In the genomic region with DNA sequence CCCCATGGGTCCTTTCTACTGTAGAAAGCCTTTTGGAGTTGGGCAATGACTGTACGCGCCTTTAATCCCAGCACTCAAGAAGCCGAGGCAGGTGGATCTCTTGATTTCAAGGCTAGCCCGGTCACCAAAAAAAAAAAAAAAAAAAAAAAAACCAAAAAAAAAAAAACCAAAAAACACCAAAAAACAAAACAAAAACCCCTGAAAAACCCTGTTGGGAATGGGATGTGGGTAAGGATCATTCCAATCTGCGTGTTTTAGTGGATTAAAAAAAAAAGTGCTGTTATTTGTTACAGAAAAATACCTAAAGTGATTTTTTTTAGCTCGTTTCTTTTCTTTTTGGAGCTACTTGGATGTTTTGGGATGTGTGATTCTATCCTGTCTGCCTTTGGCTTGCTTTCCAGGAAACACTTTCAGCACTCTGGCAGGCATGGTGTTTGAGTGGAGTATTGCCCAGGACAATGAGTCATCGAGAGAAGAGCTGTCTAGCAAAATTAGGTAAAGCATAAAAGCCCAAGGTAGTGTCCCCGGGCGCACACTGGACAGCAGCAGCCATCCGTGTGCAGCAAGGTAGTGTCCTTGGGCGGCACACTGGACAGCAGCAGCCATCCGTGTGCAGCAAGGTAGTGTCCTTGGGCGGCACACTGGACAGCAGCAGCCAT, we compare ENCODE assay signal across 8 mouse cellular contexts. TPM values are rescaled to one million over a fixed set of nuclear protein-coding genes. Genes with fewer than 3 reads are reported as not detected.
A peak's percentile ranks its signal among the peaks of the same experiment; 100 is the strongest.
DNase-seq lines count a peak whose midpoint lies in the region; ATAC-seq and TF ChIP-seq lines count a peak whose summit lies in the region.

No protein-coding gene starts in this region.

- H3K9me3 ChIP-seq in forebrain, postnatal 0 days (ENCODE audit: low read length), result no peaks in the 10 kb centered on the region
- no peaks in the 10 kb centered on the region for H3K9me3 ChIP-seq in forebrain, embryonic 10.5 days
- H3K9me3 ChIP-seq in hindbrain, embryonic 11.5 days (ENCODE audit: control insufficient read depth, low read length), result no peaks in the 10 kb centered on the region
- no peaks in the 10 kb centered on the region for H3K9me3 ChIP-seq in hindbrain, embryonic 12.5 days (replicated peaks)

- H3K36me3 ChIP-seq in forebrain, postnatal 0 days (ENCODE audit: insufficient read depth), result no peaks in the 10 kb centered on the region
- no peaks in the 10 kb centered on the region for H3K36me3 ChIP-seq in forebrain, embryonic 10.5 days (replicated peaks)
- no peaks in the 10 kb centered on the region for H3K36me3 ChIP-seq in hindbrain, embryonic 11.5 days (ENCODE audit: control insufficient read depth, insufficient read depth, low read length)
- H3K36me3 ChIP-seq in hindbrain, embryonic 12.5 days, result no peaks in the 10 kb centered on the region

- 87% methylated on average over 13 of the region's 13 CpGs for WGBS in forebrain, postnatal 0 days
- WGBS in forebrain, embryonic 10.5 days, result 95% methylated on average over 13 of the region's 13 CpGs
- WGBS in hindbrain, embryonic 11.5 days, result 92% methylated on average over 13 of the region's 13 CpGs
- WGBS in hindbrain, embryonic 12.5 days, result 91% methylated on average over 13 of the region's 13 CpGs

- no peaks in the 10 kb centered on the region for H3K27me3 ChIP-seq in forebrain, postnatal 0 days (ENCODE audit: insufficient read depth, low read length)
- H3K27me3 ChIP-seq in forebrain, embryonic 10.5 days (ENCODE audit: poor library complexity, severe bottlenecking), result no peaks in the 10 kb centered on the region
- H3K27me3 ChIP-seq in hindbrain, embryonic 11.5 days (ENCODE audit: control insufficient read depth, insufficient read depth, low read length), result no peaks in the 10 kb centered on the region
- H3K27me3 ChIP-seq in hindbrain, embryonic 12.5 days, result no peaks in the 10 kb centered on the region

- peak; percentile 41 for DNase-seq in forebrain, postnatal 0 days
- no peak for DNase-seq in forebrain, embryonic 10.5 days (ENCODE audit: extremely low spot score, low spot score)
- DNase-seq in Muller cell, postnatal 12 days (ENCODE audit: inconsistent ontology term), result peak; percentile 58
- DNase-seq in gastrocnemius, postnatal 10 days, result peak; percentile 29
- peak; percentile 48 for DNase-seq in lung, postnatal 10 days
- no peak for DNase-seq in spleen, adult 18-20 months
- no peak for DNase-seq in hindbrain, embryonic 11.5 days (ENCODE audit: low spot score)

- H3K4me3 ChIP-seq in forebrain, postnatal 0 days (ENCODE audit: low read depth, low read length), result no peak overlapping the region
- no peak overlapping the region for H3K4me3 ChIP-seq in forebrain, embryonic 10.5 days
- H3K4me3 ChIP-seq in hindbrain, embryonic 11.5 days (ENCODE audit: low read depth, low read length), result no peak overlapping the region
- no peak overlapping the region for H3K4me3 ChIP-seq in hindbrain, embryonic 12.5 days

- H3K9ac ChIP-seq in forebrain, postnatal 0 days, result no peak overlapping the region
- no peak overlapping the region for H3K9ac ChIP-seq in hindbrain, embryonic 11.5 days (ENCODE audit: low read depth, low read length)
- H3K9ac ChIP-seq in hindbrain, embryonic 12.5 days, result no peak overlapping the region

- no peak overlapping the region for H3K27ac ChIP-seq in forebrain, postnatal 0 days (ENCODE audit: low read depth, low read length)
- no peak overlapping the region for H3K27ac ChIP-seq in forebrain, embryonic 10.5 days
- H3K27ac ChIP-seq in hindbrain, embryonic 11.5 days (ENCODE audit: low read depth, low read length), result no peak overlapping the region
- no peak overlapping the region for H3K27ac ChIP-seq in hindbrain, embryonic 12.5 days

- no peak for ATAC-seq in forebrain, postnatal 0 days
- ATAC-seq in hindbrain, embryonic 11.5 days (ENCODE audit: low FRiP score), result no peak
- ATAC-seq in hindbrain, embryonic 12.5 days (ENCODE audit: low FRiP score), result no peak

- no peak for TF ChIP-seq CTCF in forebrain, postnatal 0 days (IDR thresholded peaks at IDR 0.05; ENCODE audit: low read depth)

- H3K4me2 ChIP-seq in forebrain, postnatal 0 days (ENCODE audit: low read depth), result no peak overlapping the region
- no peak overlapping the region for H3K4me2 ChIP-seq in hindbrain, embryonic 11.5 days (replicated peaks; ENCODE audit: low read depth, low read length)
- H3K4me2 ChIP-seq in hindbrain, embryonic 12.5 days (replicated peaks), result no peak overlapping the region

- H3K4me1 ChIP-seq in forebrain, postnatal 0 days (ENCODE audit: insufficient read depth), result no peaks in the 10 kb centered on the region
- no peaks in the 10 kb centered on the region for H3K4me1 ChIP-seq in forebrain, embryonic 10.5 days
- no peaks in the 10 kb centered on the region for H3K4me1 ChIP-seq in hindbrain, embryonic 11.5 days (replicated peaks; ENCODE audit: control insufficient read depth, insufficient read depth, low read length)
- H3K4me1 ChIP-seq in hindbrain, embryonic 12.5 days, result no peaks in the 10 kb centered on the region

RNA-seq across cellular contexts. Expression of a gene that starts 14.3 kb away (rescaled TPM):
- total RNA-seq in forebrain, postnatal 0 days (2014; rRNA removed), result 0.31 and 0.38 TPM in 2 replicates
- 0.10 and 0.11 TPM in 2 replicates for polyA plus RNA-seq in forebrain, postnatal 0 days (2015; fragmentation: Nextera tagmentation; extraction: Ambion mirVana)
- polyA plus RNA-seq in forebrain, embryonic 10.5 days (2016; fragmentation: Nextera tagmentation; extraction: Ambion mirVana), result 0.61 and 0.64 TPM in 2 replicates
- total RNA-seq in gastrocnemius, postnatal 10 days (2021), result under 1 TPM; 0.09 to 0.11 TPM
- polyA plus RNA-seq in hindbrain, embryonic 11.5 days (2014; fragmentation: Nextera tagmentation; extraction: Ambion mirVana), result 0.32 and 0.66 TPM in 2 replicates
- 0.51 and 0.75 TPM in 2 replicates for polyA plus RNA-seq in hindbrain, embryonic 12.5 days (2016; fragmentation: Nextera tagmentation; extraction: Ambion mirVana)

RNA-seq across cellular contexts. Expression of a gene that starts 45.8 kb away (rescaled TPM):
- total RNA-seq in forebrain, postnatal 0 days (2014; rRNA removed), result 315 and 316 TPM in 2 replicates
- polyA plus RNA-seq in forebrain, postnatal 0 days (2015; fragmentation: Nextera tagmentation; extraction: Ambion mirVana), result 419 and 440 TPM in 2 replicates
- polyA plus RNA-seq in forebrain, embryonic 10.5 days (2016; fragmentation: Nextera tagmentation; extraction: Ambion mirVana), result 579 and 590 TPM in 2 replicates
- total RNA-seq in gastrocnemius, postnatal 10 days (2021), result 100 to 1,000 TPM; 277 to 366 TPM
- 558 and 580 TPM in 2 replicates for polyA plus RNA-seq in hindbrain, embryonic 11.5 days (2014; fragmentation: Nextera tagmentation; extraction: Ambion mirVana)
- 510 and 525 TPM in 2 replicates for polyA plus RNA-seq in hindbrain, embryonic 12.5 days (2016; fragmentation: Nextera tagmentation; extraction: Ambion mirVana)

Comparison
In these comparisons a context has a peak if more than half of its experiments do, and no peak if none do; other contexts are left out.
1. DNase-seq: peak in forebrain, postnatal 0 days (single experiment), Muller cell, postnatal 12 days (single experiment), gastrocnemius, postnatal 10 days (single experiment) and lung, postnatal 10 days (single experiment); none in forebrain, embryonic 10.5 days (single experiment), spleen, adult 18-20 months (0 of 2) and hindbrain, embryonic 11.5 days (single experiment).